Mouse (Mus musculus): ENCODE measurements around the gene Bsg. TPM values are rescaled to one million over a fixed set of nuclear protein-coding genes. Genes with fewer than 3 reads are reported as not detected.

Gene Bsg
- total and polyA plus RNA-seq, 2 experiments from 2014 or later: 1,042 to 1,054 TPM

GRCm38 (mm10) chr10:79728323-79729249 lies 24.3 kb downstream of the Bsg start:
- Histone ChIP-seq H3K4me2 (ENCODE audit: low read depth, low read length, poor library complexity, severe bottlenecking) (no peak overlapping the region), H3K36me3 (ENCODE audit: insufficient read depth, low read length) (peaks cover 22% of the 10 kb centered on the region), H3K9ac (replicated peaks; ENCODE audit: low read length, poor library complexity, severe bottlenecking) (no peak overlapping the region), H3K27me3 (ENCODE audit: insufficient read depth, low read length) (no peaks in the 10 kb centered on the region), H3K4me1 (ENCODE audit: insufficient read depth, low read length) (no peaks in the 10 kb centered on the region), H3K4me3 (ENCODE audit: low read depth, low read length) (no peak overlapping the region), H3K27ac (ENCODE audit: low read depth, low read length) (no peak overlapping the region), H3K9me3 (ENCODE audit: low read length) (no peaks in the 10 kb centered on the region)
- no peak for TF ChIP-seq CTCF (IDR thresholded peaks at IDR 0.05)
- DNase-seq (ENCODE audit: low spot score): no peak
- WGBS: 74% methylated on average over 28 of the region's 28 CpGs
- ATAC-seq (ENCODE audit: low FRiP score): no peak

- 79% methylated on average over 13 of the region's 13 CpGs for WGBS
- TF ChIP-seq CTCF (IDR thresholded peaks at IDR 0.05): no peak
Observed at GRCm38 (mm10) chr10:79729357-79729965, 25.2 kb downstream of the Bsg start.

GRCm38 (mm10) chr10:79732500-79732899 lies 28.2 kb downstream of the Bsg start:
- Histone ChIP-seq H3K4me2 (ENCODE audit: low read depth, low read length, poor library complexity, severe bottlenecking) (no peak overlapping the region), H3K27me3 (ENCODE audit: insufficient read depth, low read length) (no peaks in the 10 kb centered on the region), H3K36me3 (ENCODE audit: insufficient read depth, low read length) (peaks cover 51% of the 10 kb centered on the region), H3K4me3 (ENCODE audit: low read depth, low read length) (no peak overlapping the region), H3K9ac (replicated peaks; ENCODE audit: low read length, poor library complexity, severe bottlenecking) (no peak overlapping the region), H3K4me1 (ENCODE audit: insufficient read depth, low read length) (no peaks in the 10 kb centered on the region), H3K9me3 (ENCODE audit: low read length) (no peaks in the 10 kb centered on the region), H3K27ac (ENCODE audit: low read depth, low read length) (no peak overlapping the region)
- ATAC-seq (ENCODE audit: low FRiP score): no peak
- 93% methylated on average over 1 of the region's 1 CpGs for WGBS
- peak; percentile 64 for TF ChIP-seq CTCF (IDR thresholded peaks at IDR 0.05)
- no peak for DNase-seq (ENCODE audit: low spot score)

More at GRCm38 (mm10) chr10:79729357-79729965, 25.2 kb downstream of the Bsg start:
- H3K9me3 ChIP-seq (ENCODE audit: low read length): no peaks in the 10 kb centered on the region
- H3K36me3 ChIP-seq (ENCODE audit: insufficient read depth, low read length): peaks cover 28% of the 10 kb centered on the region
- no peak for DNase-seq (ENCODE audit: low spot score)
- no peak overlapping the region for H3K27ac ChIP-seq (ENCODE audit: low read depth, low read length)
- no peaks in the 10 kb centered on the region for H3K27me3 ChIP-seq (ENCODE audit: insufficient read depth, low read length)
- H3K4me3 ChIP-seq (ENCODE audit: low read depth, low read length): no peak overlapping the region
- no peak for ATAC-seq (ENCODE audit: low FRiP score)
- no peak overlapping the region for H3K9ac ChIP-seq (replicated peaks; ENCODE audit: low read length, poor library complexity, severe bottlenecking)
- H3K4me1 ChIP-seq (ENCODE audit: insufficient read depth, low read length): no peaks in the 10 kb centered on the region
- no peak overlapping the region for H3K4me2 ChIP-seq (ENCODE audit: low read depth, low read length, poor library complexity, severe bottlenecking)

GRCm38 (mm10) chr10:79733847-79734246 lies 29.6 kb downstream of the Bsg start:
- Histone ChIP-seq H3K4me2 (ENCODE audit: low read depth, low read length, poor library complexity, severe bottlenecking) (no peak overlapping the region), H3K36me3 (ENCODE audit: insufficient read depth, low read length) (peaks cover 63% of the 10 kb centered on the region), H3K27me3 (ENCODE audit: insufficient read depth, low read length) (no peaks in the 10 kb centered on the region), H3K9ac (replicated peaks; ENCODE audit: low read length, poor library complexity, severe bottlenecking) (no peak overlapping the region), H3K4me3 (ENCODE audit: low read depth, low read length) (no peak overlapping the region), H3K4me1 (ENCODE audit: insufficient read depth, low read length) (no peaks in the 10 kb centered on the region), H3K9me3 (ENCODE audit: low read length) (peaks cover 2% of the 10 kb centered on the region), H3K27ac (ENCODE audit: low read depth, low read length) (no peak overlapping the region)
- DNase-seq (ENCODE audit: low spot score) (no peak), ATAC-seq (ENCODE audit: low FRiP score) (no peak)
- 95% methylated on average over 15 of the region's 15 CpGs for WGBS
- no peak for TF ChIP-seq CTCF (IDR thresholded peaks at IDR 0.05)

GRCm38 (mm10) chr10:79735361-79735760 lies 31.1 kb downstream of the Bsg start:
- WGBS: 47% methylated on average over 49 of the region's 52 CpGs
- H3K36me3 ChIP-seq (ENCODE audit: insufficient read depth, low read length): peaks cover 78% of the 10 kb centered on the region
- no peaks in the 10 kb centered on the region for H3K27me3 ChIP-seq (ENCODE audit: insufficient read depth, low read length)
- no peak for TF ChIP-seq CTCF (IDR thresholded peaks at IDR 0.05)
- ATAC-seq (ENCODE audit: low FRiP score) (no peak), DNase-seq (ENCODE audit: low spot score) (no peak)
- no peak overlapping the region for H3K4me2 ChIP-seq (ENCODE audit: low read depth, low read length, poor library complexity, severe bottlenecking)
- peaks cover 17% of the 10 kb centered on the region for H3K9me3 ChIP-seq (ENCODE audit: low read length)
- no peak overlapping the region for H3K9ac ChIP-seq (replicated peaks; ENCODE audit: low read length, poor library complexity, severe bottlenecking)
- no peaks in the 10 kb centered on the region for H3K4me1 ChIP-seq (ENCODE audit: insufficient read depth, low read length)
- H3K27ac ChIP-seq (ENCODE audit: low read depth, low read length): no peak overlapping the region
- H3K4me3 ChIP-seq (ENCODE audit: low read depth, low read length): no peak overlapping the region

- Histone ChIP-seq H3K27me3 (ENCODE audit: insufficient read depth, low read length) (no peaks in the 10 kb centered on the region), H3K4me3 (ENCODE audit: low read depth, low read length) (no peak overlapping the region), H3K9ac (replicated peaks; ENCODE audit: low read length, poor library complexity, severe bottlenecking) (no peak overlapping the region), H3K36me3 (ENCODE audit: insufficient read depth, low read length) (peaks cover 84% of the 10 kb centered on the region), H3K4me2 (ENCODE audit: low read depth, low read length, poor library complexity, severe bottlenecking) (no peak overlapping the region), H3K9me3 (ENCODE audit: low read length) (peaks cover 17% of the 10 kb centered on the region), H3K27ac (ENCODE audit: low read depth, low read length) (no peak overlapping the region), H3K4me1 (ENCODE audit: insufficient read depth, low read length) (no peaks in the 10 kb centered on the region)
- DNase-seq (ENCODE audit: low spot score): no peak
- ATAC-seq (ENCODE audit: low FRiP score): no peak
- TF ChIP-seq CTCF (IDR thresholded peaks at IDR 0.05): no peak
- 92% methylated on average over 10 of the region's 14 CpGs for WGBS
Observed at GRCm38 (mm10) chr10:79736706-79737105, 32.4 kb downstream of the Bsg start.

Measured in midbrain, postnatal 0 days (tissue).